Mouse (Mus musculus): ENCODE results near the gene Gchfr.
A peak's percentile ranks its signal among the peaks of the same experiment; 100 is the strongest.

The Gchfr gene

GRCm38 (mm10) chr2:119172862-119173576 lies 5.4 kb downstream of the Gchfr start:
- DNase-seq (ENCODE audit: extremely low spot score, low read depth, low spot score), result no peak

- DNase-seq (ENCODE audit: extremely low spot score, low read depth, low spot score), result no peak
Measured at GRCm38 (mm10) chr2:119173991-119174651, 6.5 kb downstream of the Gchfr start, which contains the start of gene Gm14137. TSS of gene Gm14137 (plus strand) at chr2:119174509.

GRCm38 (mm10) chr2:119174866-119175265 lies 7.3 kb downstream of the Gchfr start:
- no peak for DNase-seq (ENCODE audit: extremely low spot score, low read depth, low spot score)

GRCm38 (mm10) chr2:119175614-119176013 lies 8.0 kb downstream of the Gchfr start:
- DNase-seq (ENCODE audit: extremely low spot score, low read depth, low spot score), result no peak

GRCm38 (mm10) chr2:119176761-119177160 lies 9.2 kb downstream of the Gchfr start:
- no peak for DNase-seq (ENCODE audit: extremely low spot score, low read depth, low spot score)

- DNase-seq (ENCODE audit: extremely low spot score, low read depth, low spot score), result no peak
Measured at GRCm38 (mm10) chr2:119177384-119177939, 9.9 kb downstream of the Gchfr start.

GRCm38 (mm10) chr2:119182914-119183313 lies 15.3 kb downstream of the Gchfr start:
- no peak for DNase-seq (ENCODE audit: extremely low spot score, low read depth, low spot score)

GRCm38 (mm10) chr2:119189029-119189710 lies 21.6 kb downstream of the Gchfr start:
- DNase-seq (ENCODE audit: extremely low spot score, low read depth, low spot score), result no peak

- no peak for DNase-seq (ENCODE audit: extremely low spot score, low read depth, low spot score)
Measured at GRCm38 (mm10) chr2:119190969-119191368, 23.4 kb downstream of the Gchfr start.

- DNase-seq (ENCODE audit: extremely low spot score, low read depth, low spot score), result no peak
Measured at GRCm38 (mm10) chr2:119194140-119194539, 26.6 kb downstream of the Gchfr start.

GRCm38 (mm10) chr2:119196316-119197108 lies 28.9 kb downstream of the Gchfr start:
- DNase-seq (ENCODE audit: extremely low spot score, low read depth, low spot score), result no peak

- no peak for DNase-seq (ENCODE audit: extremely low spot score, low read depth, low spot score)
Measured at GRCm38 (mm10) chr2:119197493-119197892, 29.9 kb downstream of the Gchfr start.

- no peak for DNase-seq (ENCODE audit: extremely low spot score, low read depth, low spot score)
Measured at GRCm38 (mm10) chr2:119198049-119198448, 30.5 kb downstream of the Gchfr start.

- DNase-seq (ENCODE audit: extremely low spot score, low read depth, low spot score), result no peak
Measured at GRCm38 (mm10) chr2:119198934-119199333, 31.4 kb downstream of the Gchfr start.

- no peak for DNase-seq (ENCODE audit: extremely low spot score, low read depth, low spot score)
Measured at GRCm38 (mm10) chr2:119202914-119203453, 35.4 kb downstream of the Gchfr start.

GRCm38 (mm10) chr2:119203871-119204460 lies 36.4 kb downstream of the Gchfr start:
- no peak for DNase-seq (ENCODE audit: extremely low spot score, low read depth, low spot score)

- no peak for DNase-seq (ENCODE audit: extremely low spot score, low read depth, low spot score)
Measured at GRCm38 (mm10) chr2:119207961-119208343, 40.4 kb downstream of the Gchfr start.

- DNase-seq (ENCODE audit: extremely low spot score, low read depth, low spot score), result peak; percentile 89
Measured at GRCm38 (mm10) chr2:119208344-119209175, 41.0 kb downstream of the Gchfr start, which contains the start of the genes Zfyve19 and Dnajc17. TSS of gene Zfyve19 (plus strand) at chr2:119208617. TSS of gene Dnajc17 (minus strand) at chr2:119208795.

GRCm38 (mm10) chr2:119209176-119209507 lies 41.6 kb downstream of the Gchfr start:
- no peak for DNase-seq (ENCODE audit: extremely low spot score, low read depth, low spot score)
